Mouse (Mus musculus): ENCODE data around the gene Olfr427. TPM values are rescaled to one million over a fixed set of nuclear protein-coding genes. Genes with fewer than 3 reads are reported as not detected.
"Not testable (repeated sequence)": the region's sequence is repeated elsewhere in the genome, so short reads cannot be mapped to it uniquely, and the experiment has no call there.

The Olfr427 gene
- total RNA-seq (2022), result not detected

- no peak for DNase-seq (ENCODE audit: low spot score in 2 of 2)
These were observed at the start of gene Olfr427 for GRCm38 (mm10) chr1:174096591-174096990. Gene Olfr427, plus strand, starts transcription at chr1:174096891.

DNA sequence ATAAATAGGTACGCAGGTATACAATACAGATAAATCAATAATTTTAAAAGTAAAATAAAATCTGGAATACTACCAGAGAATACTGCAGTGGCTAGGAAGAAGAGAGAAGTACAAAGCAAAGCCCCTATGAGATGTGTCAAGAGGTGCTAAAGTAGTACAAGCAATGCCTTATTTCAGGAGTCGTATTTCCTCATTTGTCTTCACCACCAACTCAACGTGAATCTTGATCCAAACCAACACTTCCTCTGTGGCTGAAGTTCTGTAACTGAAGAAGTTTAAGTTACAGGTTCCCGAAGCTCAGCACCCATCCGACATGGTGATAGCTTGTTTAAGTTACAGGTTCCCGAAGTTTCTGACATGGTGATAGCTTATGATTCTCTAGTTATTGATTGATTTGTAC is 48.5 kb upstream of the Olfr427 start:
- DNase-seq (ENCODE audit: low spot score in 2 of 2), result not testable (repeated sequence)

GRCm38 (mm10) chr1:174048893-174049292 is 47.8 kb upstream of the Olfr427 start, which contains the start of gene Olfr432:
Gene Olfr432, plus strand, starts transcription at chr1:174049205.
- no peak for DNase-seq (ENCODE audit: low spot score in 2 of 2)

DNA sequence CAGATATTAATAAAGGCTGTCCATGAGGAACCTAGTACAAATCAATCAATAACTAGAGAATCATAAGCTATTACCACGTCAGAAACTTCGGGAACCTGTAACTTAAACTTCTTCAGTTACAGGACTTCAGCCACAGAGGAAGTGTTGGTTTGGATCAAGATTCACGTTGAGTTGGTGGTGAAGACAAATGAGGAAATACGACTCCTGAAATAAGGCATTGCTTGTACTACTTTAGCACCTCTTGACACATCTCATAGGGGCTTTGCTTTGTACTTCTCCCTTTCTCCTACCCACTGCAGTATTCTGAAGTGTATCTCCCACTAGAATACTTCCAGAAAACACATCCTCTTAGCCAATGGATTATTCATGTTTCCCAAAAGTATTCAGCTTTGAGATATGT is 47.3 kb upstream of the Olfr427 start:
- not testable (repeated sequence) for DNase-seq (ENCODE audit: low spot score in 2 of 2)

DNA sequence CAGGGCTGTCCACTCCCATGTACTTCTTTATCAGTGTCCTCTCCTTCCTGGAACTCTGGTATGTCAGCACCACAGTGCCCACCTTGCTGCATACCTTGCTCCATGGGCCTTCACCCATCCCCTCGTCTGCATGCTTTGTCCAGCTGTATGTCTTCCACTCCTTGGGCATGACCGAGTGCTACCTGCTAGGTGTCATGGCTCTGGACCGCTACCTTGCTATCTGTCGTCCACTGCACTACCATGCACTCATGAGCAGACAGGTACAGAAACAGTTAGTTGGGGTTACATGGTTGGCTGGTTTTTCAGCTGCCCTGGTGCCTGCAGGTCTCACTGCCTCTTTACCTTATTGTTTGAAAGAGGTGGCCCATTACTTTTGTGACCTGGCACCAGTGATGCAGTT is 46.2 kb upstream of the Olfr427 start:
- no peak for DNase-seq (ENCODE audit: low spot score in 2 of 2)

- DNase-seq (ENCODE audit: low spot score in 2 of 2), result no peak
These were observed 45.2 kb upstream of the Olfr427 start for GRCm38 (mm10) chr1:174051515-174051914.

DNA sequence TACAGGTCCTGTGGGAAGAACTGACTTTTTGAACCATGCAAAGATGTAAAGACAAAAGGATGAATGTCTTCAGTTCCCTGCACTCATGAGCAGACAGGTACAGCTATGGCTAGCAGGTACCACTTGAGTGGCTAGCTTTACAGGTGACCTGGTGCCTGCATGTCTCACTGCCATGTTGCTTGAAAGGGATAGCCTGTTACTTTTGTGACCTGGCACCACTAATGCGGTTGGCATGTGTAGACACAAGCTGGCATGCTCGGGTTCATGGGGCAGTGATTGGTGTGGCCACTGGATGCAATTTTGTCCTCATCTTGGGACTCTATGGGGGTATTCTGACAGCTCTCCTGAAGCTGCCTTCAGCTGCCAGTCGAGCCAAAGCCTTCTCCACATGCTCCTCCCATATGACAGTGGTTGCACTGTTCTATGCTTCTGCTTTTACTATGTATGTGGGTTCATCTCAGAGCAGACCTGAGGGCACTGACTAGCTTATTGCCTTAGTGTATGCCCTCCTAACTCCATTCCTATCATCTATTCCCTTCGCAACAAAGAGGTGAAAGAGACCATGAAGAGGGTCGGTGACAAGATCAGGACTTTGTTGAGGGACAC is 44.7 kb upstream of the Olfr427 start:
- no peak for DNase-seq (ENCODE audit: low spot score in 2 of 2)

DNA sequence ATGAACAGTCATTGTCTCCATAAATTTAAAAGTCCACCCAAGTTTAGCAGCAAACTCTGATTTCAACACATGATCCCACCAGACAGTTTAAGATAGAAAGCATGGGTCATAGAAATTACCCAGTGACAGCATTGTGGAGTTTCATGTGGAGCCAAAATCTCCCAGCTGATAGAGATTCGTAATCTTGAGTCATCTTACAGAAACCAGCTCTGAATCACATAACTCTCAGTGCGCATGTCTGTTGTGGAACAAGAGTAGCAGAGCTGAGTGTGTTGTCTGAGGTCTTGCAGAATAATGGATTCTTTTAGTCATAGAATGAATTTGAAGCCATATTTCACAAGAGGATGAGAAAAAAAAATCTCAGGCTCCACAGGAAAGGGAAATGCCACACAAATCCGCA is 43.7 kb upstream of the Olfr427 start:
- no peak for DNase-seq (ENCODE audit: low spot score in 2 of 2)

GRCm38 (mm10) chr1:174055248-174055647 is 41.4 kb upstream of the Olfr427 start:
- DNase-seq (ENCODE audit: low spot score in 2 of 2), result no peak

GRCm38 (mm10) chr1:174066305-174066704 is 30.4 kb upstream of the Olfr427 start, which contains the start of gene Olfr430:
Gene Olfr430, plus strand, starts transcription at chr1:174066605.
- DNase-seq (ENCODE audit: low spot score in 2 of 2), result no peak

DNA sequence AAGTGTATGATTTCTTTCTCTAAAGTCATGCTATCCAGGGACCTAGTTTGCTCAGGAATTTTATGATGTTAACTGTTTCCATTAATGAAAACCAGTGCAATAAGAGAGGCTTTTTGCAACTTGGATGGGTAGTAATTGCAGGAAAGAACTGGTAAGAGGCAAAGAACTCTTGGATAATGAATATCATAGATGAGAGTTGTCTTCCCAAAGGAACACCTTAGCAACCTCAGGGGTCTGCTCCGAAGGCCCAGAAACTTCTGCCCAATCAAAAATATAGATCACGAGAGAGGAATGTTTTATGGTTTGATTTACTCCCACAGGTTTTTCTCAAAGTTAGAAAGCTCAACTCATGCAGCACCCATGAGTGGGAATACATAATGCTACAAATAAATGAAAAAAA is 12.7 kb upstream of the Olfr427 start, which contains the start of gene Olfr429:
Gene Olfr429 (plus strand): TSS at position 301 of the 400 bp plus-strand sequence.
- DNase-seq (ENCODE audit: low spot score in 2 of 2), result no peak

DNA sequence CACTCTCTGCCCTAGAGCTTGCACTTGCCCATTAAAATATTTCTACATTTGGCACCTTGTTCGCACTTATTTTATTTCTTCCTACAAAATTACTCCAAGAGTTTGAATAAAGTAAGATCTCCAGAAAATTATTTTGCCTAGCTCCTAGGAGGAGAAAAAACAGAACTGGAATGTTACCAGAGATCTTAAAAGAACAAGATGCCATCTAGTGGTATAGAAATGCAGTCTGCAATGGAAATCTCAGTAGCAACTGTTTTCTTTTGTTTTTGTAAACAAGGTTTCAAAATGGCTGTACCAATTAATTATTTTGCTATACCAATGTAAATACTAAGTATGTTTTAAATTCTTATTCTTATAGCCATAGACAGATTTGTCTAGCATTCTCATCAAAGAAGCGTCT is 7.0 kb downstream of the Olfr427 start:
- no peak for DNase-seq (ENCODE audit: low spot score in 2 of 2)

- DNase-seq (ENCODE audit: low spot score in 2 of 2), result no peak
These were observed 24.4 kb downstream of the Olfr427 start, which contains the start of gene Olfr231 for GRCm38 (mm10) chr1:174121062-174121461. Gene Olfr231, minus strand, starts transcription at chr1:174121162.

DNA sequence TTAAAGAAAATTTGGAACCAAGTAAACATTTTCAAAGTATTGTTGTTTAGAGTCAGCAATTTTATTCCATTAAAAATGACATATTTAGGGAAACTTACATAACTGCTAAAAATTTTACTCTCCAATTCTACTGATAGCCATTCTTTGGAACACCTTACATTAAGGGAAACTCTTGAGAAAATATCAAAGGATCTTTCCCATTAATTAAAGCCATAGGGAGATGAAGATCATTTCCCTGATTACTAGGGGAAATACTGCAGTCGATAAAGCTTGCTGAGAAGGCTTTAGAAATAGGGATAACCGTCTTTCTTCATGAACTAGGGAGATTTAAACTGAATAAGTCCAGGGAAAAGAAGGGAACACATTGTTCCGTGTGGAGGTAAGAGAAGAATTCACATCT is 34.5 kb downstream of the Olfr427 start, which contains the start of gene Olfr424:
Gene Olfr424 (plus strand): TSS at position 301 of the 400 bp plus-strand sequence.
- DNase-seq (ENCODE audit: low spot score in 2 of 2), result no peak

GRCm38 (mm10) chr1:174131999-174132398 is 35.3 kb downstream of the Olfr427 start:
- no peak for DNase-seq (ENCODE audit: low spot score in 2 of 2)

DNA sequence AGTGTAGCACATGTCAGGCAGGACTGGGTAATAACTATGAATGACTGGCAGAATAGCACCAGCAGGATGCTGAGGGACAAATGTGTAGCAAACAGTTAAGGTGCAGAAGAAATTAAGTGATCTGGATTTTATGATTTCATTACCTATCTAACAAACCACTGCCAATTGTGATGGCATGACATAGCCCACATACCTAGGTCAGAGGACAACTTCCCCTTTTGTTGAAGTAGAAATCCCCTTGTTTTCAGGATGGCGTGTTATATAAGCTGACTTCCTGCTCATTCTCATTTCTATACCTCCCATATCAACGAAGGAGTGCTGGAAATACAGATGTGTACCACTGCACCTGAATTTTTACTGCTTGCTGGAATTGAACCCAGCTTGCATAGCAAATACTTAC is 44.7 kb downstream of the Olfr427 start:
- no peak for DNase-seq (ENCODE audit: low spot score in 2 of 2)

DNA sequence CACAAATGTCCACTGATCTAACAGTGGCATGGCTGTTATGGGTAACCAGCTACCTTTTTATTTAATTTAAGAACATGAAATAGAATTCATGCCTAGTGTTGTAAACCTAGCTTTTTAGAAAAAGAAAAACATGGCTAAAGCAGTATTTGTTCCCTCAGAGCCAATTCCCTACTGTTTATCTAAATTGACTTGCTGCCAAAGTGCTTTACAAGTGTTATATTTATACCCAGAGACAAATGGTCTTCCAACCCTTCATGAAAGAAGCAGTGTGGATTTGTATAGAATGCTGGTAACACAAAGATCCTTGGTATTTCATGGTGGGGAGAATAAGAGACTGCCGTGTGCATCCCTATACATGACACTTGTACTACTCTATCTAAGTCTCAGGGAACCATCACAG is 50.0 kb downstream of the Olfr427 start:
- no peak for DNase-seq (ENCODE audit: low spot score in 2 of 2)

- no peak for DNase-seq (ENCODE audit: low spot score in 2 of 2)
These were observed 52.6 kb downstream of the Olfr427 start for GRCm38 (mm10) chr1:174149289-174149688.

Other genes with a start within 250 kb of the Olfr427 start
- under 1 TPM in 2 of 4 experiments, not detected in 2; 0.26 to 0.55 TPM for gene Ifi211, start 183.8 kb upstream of the Olfr427 start, total RNA-seq (2022)
- 1 to 10 TPM; 1.1 to 1.6 (median 1.3) TPM for gene Mndal, start 154.4 kb upstream of the Olfr427 start, total RNA-seq (2022)
- under 1 TPM; 0.65 to 0.87 (median 0.69) TPM for gene Ifi203, start 154.2 kb upstream of the Olfr427 start, total RNA-seq (2022)
- gene Ifi202b, start 114.1 kb upstream of the Olfr427 start, total RNA-seq (2022), result not detected
- not detected for gene Ifi205, start 65.1 kb upstream of the Olfr427 start, total RNA-seq (2022)
- not detected for gene Olfr433, start 56.2 kb upstream of the Olfr427 start, total RNA-seq (2022)
- gene Olfr432, start 47.7 kb upstream of the Olfr427 start, total RNA-seq (2022), result not detected
- not detected for gene Olfr430, start 30.3 kb upstream of the Olfr427 start, total RNA-seq (2022)
- not detected for gene Olfr429, start 12.6 kb upstream of the Olfr427 start, total RNA-seq (2022)
- not detected for gene Olfr231, start 24.3 kb downstream of the Olfr427 start, total RNA-seq (2022)
- not detected for gene Olfr424, start 34.6 kb downstream of the Olfr427 start, total RNA-seq (2022)
- not detected for gene Olfr420, start 58.7 kb downstream of the Olfr427 start, total RNA-seq (2022)
- under 1 TPM in 2 of 4 experiments, not detected in 2; 0.05 to 0.06 TPM for gene Spta1, start 75.9 kb downstream of the Olfr427 start, total RNA-seq (2022)
- not detected for gene Olfr419, start 155.2 kb downstream of the Olfr427 start, total RNA-seq (2022)
- not detected for gene Mptx1, start 233.6 kb downstream of the Olfr427 start, total RNA-seq (2022)